Mouse (Mus musculus) fat pad, adult 2 months (tissue): Measurements from ENCODE around the gene Paf1.

Source experiments
- DNase-seq: peaks from one replicate; pipeline ENCODE4 v3.0.0-alpha.2; 2011; ENCODE audit warnings: low read depth, low spot score; ENCODE audit errors: extremely low read depth

The Paf1 gene

DNA sequence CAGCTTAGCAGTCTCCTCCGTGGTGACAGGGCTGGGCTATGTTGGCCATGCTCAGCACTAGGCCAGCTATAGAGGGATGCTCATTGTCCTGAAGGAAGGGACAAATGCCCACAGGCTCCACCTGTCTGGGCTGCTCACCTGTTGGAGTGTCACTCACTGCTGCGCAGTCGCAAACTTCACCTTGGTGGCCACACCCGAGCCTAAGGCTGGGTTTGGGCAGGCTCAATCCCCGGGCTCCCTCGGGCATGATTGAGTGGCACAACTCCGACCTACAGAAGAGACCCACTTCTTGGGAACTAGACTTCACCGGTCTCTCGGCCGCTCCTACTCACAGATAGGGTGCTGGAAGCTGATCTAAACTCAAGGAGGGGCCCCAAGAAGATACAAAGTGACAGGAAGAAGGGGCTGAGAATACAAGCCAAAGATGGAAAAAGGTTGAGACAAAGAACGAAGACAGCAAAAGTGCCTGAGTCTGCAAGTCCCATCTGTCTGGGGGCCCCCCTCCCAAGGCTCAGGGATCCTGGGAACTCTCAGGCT, 21.7 kb upstream of the Paf1 start:
- DNase-seq = no peak

DNA sequence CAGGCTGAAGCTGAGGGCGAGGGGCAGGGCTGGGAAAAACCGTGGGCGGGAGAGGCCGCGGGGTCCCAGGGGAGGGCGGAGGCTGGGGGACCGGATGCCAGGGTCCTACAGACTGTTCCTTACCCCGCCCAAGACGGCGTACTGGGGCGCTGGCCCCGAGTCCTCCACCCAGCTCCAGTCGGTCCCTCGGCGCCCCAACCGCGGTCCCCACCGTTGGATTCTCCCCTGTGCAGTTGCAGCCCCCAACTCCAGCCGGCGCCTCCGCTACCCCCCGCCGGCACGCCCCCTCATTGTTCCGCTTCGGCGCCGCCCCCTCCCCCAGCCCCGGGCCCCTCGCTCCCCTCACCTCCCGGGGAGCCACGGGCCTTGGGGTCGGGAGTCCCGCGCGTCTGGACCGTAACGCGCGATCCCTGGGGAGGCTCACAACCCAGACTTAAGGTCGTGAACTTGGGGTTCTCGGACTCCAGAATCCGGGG, 21.2 kb upstream of the Paf1 start:
- no peak for DNase-seq

DNA sequence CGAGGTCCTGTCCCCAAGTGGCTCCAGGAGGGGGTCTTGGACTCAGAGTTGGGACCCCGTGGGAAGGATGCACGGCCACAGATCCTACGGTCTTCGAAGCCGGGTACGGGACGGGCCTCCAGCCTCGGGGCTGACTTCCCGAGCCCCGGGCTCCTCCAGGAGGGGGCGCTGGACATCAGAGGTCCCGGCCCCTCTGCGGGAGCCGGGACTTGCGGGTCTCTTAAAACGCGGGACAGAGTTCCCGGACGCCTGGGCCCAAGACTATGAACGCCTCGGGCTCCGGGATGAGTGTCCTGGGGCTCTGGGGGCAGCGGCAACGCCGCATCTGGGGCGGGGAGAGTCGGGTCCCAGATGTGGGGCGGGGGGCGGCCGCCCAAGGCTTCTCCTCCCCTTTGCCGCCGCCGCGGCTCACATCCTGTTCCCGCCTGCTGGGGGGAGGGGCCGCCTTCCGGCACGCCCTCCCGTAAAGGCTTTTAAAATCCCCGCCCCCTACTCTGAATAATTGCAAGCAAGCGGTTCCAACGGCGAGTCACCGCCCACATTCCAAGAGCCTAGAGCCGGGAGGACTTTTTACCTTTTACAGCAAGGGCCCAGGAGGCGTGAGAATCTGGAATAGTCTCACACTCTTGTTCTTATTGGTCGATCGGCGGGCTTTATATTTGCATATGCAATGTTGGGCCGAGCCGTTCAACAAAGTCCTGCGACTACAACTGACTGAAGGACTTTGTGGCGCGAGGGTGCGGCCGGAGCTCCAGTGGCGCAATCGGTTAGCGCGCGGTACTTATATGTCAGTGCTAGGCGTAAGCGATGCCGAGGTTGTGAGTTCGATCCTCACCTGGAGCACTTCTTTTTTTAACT, 20.3 kb upstream of the Paf1 start, which contains the start of gene Plekhg2:
Plekhg2 (minus strand) TSS at position 349 of the 858 bp plus-strand sequence.
- peak; percentile 97 for DNase-seq

DNA sequence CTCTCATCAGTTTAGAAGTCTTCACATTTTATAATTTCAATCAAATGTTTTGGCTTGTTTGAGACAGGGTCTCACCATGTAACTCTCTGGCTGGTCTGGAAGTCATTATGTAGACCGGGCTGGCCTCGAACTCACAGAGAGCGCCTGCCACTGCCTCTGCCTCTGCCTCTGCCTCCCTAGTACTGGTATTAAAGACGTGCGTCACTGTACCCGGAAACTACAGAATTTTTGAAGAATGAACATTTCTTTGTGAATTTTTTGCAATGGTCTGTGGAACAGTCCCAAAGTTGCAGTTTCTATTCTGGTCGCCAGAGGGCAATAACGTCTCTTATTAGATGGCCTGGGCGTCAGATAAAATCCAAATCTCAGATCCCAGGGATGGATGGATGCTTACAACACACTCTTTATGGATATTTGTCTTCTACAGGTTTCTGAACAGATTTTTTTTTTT, 19.6 kb upstream of the Paf1 start:
- DNase-seq = no peak

DNA sequence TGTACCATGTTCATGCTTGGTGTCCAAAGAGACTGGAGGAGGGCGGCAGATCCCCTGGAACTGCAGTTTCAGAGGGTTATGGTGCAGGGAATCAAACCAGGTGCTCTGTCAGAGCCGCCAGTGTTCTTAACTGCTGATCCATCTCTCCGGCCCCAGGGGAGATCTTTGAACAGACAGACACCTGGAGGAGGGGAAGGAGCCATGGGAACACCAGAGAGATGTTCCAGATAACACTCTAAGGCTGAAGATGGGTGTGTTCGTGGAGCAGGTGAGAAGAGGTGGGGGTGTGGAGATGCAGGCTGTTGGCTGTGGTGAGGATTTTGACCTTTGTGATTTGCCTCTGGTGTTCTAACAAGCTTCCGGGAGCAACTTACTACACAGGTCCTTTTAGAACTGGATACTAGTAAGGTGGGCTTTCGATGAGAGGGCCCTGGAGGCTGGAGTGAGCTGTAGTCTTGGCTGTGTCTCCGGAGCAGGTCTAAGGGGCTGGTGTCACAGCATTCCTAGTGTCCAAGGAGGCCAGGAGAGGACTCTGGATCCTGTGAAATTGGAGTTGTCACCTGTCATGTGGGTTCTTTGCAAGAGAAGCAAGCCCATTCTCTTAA, 18.8 kb upstream of the Paf1 start:
- no peak for DNase-seq

DNA sequence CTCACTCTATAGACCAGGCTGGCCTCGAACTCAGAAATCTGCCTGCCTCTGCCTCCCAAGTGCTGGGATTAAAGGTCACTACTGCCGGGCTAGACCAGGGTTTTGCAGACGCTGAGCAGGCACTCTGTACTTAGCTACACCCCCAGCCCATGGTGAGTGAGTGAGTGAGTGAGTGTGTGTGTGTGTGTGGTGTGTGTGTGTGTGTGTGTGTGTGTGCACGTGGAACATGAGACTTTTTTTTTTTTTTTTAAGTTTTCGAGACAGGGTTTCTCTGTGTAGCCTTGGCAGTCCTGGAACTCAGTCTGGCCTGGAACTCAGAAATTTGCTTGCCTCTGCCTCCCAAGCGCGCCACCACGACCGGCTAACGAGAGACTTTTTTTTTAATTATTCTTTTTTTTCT, 18.1 kb upstream of the Paf1 start:
- no peak for DNase-seq

DNA sequence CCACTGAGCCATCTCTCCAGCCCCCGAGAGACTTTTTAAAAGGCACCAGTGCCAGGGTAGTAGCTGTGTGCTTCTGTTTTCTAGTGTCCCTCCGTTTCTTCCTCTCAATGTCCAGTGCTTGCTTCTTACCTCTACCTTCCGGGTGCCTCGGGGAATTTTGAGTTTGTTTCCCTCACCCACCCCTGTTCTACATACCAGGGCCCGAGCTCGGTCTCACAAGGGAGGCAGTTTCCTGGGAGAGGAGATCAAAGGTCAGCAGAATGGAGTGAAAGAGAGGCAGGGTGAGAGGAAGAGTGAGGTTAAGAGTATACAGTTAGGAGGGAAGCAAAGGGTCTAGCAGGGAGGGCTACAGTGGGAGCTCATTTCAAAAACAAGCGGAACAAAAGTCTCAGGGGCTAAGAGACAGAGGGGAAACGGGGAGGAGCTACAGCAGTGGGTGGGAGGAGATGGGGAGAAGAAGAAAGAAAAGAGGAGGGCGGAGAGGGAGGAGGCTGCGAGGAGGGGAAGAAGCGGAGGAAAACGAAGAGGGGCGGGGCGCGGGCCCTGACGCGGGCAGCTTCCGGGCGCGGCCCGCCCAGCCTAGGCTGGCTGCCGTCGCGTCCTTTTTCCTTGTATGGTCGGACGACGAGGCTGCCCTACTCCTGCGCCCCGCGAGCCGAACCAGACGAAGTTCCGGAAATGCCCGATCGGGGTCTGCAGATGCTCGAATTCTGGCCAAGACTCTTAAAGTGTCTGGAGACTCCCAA, 17.4 kb upstream of the Paf1 start:
- DNase-seq = no peak

DNA sequence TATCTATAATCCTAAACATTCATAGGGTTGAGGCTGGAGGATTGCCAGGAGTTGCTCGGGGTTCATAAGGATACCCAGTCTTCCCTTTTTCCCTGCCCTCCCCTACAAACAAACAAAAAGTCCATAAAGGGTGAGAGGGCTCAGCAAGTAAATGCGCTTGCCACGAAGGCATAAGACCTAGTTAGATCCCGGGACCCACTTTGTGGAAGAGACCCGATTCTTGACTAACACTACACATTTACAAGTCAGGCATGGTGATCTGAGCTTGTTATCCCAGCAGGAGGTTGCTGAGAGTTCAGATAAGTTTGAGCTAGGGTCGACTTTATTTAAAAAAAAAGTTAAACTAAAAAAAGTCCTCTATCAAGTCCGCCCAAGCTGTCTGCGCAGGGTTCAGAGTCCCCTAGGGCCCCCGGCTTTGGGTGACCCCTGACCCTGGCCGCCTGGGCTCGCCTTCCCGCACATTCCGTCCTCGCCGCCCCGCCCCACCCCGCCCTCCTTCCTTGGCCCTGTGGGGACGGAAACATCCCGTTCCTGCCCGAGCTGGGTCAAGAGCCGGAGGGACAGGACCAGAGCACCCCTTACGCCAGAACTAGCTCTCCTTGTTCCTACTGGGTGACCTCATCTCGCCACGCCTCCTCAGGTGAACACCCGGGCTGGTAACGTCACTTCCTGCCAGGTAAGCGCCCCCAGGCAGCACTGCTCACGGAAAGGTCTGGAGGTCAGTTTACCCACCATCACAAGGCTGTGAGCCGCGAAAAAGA, 16.6 kb upstream of the Paf1 start:
- DNase-seq = no peak

DNA sequence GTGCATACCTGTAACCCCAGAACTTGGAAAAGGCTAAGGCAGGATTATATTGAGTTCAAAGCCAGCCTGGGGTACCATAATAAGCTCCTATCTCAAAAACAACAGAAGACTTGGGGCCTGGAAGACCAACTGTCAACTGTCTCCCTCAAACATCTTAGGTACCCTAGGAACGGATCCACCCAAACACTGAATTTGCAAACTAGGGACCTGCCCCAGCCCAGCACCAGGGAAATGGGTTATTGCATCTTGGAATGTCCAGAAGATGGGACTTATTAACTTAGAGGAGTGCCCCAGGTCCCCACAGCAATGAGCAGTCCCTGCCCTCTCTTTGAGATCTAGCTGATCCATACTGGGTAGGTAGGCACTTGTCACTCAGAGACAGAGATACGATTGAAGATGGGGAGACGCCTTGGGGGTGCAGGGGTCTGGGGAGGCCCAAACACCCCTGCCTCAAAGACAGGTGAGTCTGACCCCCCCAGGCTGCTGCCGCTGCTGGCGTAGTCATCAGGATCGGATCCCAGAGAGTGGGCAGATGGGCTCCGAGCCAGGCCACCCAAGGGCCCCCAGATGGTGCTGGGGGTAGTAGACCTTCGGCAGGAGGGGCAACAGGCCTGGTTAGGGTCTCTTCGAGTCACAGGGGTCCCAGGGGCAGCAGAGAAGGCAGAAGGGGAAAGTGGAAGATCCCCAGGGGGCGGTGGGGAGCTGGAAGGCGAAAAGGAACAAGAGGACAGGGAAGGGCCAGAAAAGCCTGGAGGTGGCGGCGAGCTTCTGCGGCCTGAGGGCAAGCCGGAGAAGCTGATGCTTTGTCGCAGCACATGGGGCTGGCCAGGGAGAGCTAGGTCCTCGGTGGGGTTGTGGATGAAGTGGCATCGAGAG, 15.3 kb upstream of the Paf1 start:
- DNase-seq = no peak

DNA sequence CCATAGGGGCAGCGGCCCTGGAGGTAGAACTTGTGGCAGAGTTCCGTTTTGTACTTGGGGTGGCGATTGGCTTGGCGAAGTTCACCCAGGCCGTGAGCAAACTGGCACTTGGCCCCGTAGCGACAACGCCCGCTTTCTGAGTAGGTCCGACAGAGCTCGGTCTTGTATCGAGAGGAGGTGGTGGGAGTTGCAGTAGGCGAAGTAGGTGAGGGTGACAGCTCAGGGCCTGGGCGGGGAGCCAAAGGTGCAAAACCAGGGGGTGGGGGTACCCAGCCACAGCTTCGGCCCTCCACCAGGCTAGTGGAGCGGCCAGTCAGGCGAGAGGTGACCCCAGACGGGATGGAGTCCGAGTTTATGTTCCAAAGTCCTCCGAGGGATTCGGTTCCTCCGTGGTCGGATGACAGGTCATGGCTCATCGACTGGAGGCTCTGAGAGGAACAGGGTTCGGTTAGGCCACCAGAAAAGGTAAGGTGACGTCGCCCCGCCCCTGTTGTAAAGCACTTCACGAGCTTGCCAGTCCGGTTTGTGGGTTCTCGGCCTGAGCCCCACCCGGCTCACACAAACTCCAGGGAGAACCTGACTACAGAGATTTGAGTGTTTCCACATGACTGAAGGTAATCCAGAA, 14.6 kb upstream of the Paf1 start:
- DNase-seq = no peak

DNA sequence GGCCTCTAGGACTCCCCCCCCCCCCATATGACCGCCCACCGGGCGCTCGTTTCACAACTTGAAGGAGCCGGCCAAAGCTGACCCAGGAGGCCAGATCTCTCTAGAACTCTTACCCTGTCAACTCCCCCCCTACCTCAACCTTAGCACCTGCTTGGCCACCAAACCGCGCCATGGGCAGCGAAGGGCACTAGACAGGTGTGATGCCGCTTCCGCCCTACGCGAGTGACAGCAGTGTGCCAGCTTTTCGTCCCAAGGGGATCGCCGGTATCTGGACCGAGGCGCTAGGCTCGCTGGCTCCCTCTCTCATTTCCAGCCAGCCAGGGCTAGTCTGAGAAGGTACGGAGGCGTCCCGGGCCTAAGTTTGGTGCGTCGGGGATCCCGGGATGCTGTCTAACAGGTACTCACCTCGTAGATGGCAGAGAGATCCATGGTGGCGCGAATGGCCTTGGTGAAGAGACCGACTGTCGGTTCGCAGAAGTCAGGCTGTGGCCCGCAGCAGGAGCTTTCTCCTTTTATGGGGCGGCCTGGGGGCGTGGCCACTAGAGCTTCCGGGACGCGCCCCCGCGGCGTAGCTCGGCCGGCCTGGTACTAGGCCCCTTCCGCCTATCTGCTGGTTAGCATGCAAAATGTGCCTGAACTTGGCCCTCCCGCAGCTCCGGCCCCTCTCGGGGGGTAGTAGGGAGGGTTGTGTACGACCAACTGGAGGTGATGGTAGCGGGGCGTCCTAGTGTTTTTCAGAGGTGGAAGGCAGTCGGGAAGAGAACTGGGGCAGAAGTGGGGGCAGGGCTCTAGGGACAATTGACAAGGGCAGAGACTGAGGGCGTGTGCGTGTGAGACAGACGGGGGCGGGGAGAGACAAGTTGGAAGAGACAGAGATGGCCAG, 13.7 kb upstream of the Paf1 start:
- DNase-seq = no peak

DNA sequence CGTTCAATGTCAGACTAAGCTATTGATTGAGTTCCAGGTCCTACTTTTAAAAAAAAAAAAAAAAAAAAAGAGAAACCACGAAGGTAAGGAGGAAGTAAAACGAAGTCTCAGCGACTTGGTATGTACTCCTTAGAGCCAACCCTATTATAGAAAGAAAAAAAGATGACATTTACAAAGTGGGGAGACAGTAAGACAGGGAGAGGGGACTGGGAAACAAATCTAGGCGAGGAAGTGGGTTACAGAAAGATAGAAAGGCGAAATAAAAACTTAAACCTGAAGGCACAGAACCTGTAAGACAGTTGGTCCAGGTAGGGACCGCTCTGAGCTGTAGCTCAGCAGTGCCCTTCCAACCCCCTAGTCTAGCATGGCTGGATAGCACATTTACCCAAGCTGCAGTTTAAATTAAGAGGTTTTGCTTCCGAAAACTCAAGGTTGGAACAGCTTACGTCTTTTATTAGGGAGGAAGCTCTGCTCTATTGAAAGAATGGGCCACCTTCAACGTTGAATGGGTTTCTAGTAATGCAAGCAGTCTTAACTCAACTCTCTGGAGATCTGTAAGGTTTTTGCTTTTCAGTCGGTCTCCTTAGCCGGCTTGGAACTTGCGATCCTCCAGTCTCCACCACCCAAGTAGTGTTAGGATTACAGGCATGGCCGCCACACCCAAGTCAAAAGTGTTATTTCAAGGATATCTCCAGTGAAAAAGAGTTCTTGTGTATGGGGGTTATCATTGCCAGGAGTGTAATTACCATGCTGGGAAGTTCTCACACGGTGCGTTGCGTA, 12.3 kb upstream of the Paf1 start, which contains the start of gene Zfp36:
Zfp36 (minus strand) TSS at position 17 of the 780 bp plus-strand sequence.
- no peak for DNase-seq

DNA sequence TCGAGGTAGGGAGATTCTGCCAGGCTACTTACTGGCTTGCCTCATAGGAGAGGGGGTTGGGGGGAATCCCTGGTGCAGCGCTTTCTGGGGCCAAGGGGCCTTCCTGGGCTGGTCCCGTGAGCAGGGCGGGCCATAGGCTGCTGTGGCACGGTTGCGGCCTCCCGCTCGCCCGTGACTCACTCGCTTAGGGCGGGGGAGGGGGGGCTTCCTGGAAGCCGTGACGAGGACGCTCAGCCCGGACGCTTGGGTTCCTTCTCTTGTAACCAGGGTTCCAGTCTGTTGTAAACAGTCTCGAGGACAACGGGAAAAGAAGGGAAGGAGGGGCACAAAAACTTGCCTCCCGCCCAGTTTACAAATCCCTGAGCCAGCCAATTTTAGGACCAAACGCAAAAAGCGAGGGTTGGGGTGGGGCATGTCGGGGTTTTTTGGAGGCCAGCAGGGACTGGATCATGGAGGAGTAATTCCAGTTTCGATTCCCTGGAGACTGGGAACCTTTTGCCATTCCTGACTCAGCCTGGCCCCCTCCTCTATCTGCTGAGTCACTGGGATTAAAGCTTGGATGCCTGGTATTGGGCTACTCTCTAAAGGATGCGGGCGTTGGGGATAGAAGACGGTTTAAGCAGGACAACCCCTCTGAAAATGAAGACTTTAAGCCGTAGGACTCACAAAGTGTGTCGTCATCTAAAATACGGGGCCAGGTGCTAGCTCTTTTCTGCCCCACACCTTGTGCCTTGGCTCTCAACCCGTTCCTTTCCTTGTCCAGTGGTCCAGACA, 11.5 kb upstream of the Paf1 start:
- DNase-seq = no peak

DNA sequence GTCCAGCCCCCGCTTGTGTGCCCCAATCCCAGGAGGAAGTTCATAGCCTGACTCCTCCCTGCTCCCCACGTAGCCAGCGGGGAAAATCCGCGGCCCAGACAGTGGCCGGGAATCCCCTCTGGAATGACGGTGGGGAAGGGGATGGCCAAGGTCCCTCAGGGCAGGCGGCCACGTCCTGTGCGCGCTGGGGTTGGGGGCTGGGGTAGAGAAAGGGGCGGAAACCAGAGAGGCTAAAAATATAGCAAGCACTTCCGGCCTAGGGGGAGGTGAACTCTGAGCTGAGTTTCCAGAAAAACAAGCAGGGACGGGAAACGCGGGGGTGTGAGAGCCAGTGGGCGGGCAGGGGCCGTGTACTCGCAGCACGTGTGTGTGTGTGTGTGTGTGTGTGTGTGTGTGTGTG, 10.8 kb upstream of the Paf1 start:
- no peak for DNase-seq

DNA sequence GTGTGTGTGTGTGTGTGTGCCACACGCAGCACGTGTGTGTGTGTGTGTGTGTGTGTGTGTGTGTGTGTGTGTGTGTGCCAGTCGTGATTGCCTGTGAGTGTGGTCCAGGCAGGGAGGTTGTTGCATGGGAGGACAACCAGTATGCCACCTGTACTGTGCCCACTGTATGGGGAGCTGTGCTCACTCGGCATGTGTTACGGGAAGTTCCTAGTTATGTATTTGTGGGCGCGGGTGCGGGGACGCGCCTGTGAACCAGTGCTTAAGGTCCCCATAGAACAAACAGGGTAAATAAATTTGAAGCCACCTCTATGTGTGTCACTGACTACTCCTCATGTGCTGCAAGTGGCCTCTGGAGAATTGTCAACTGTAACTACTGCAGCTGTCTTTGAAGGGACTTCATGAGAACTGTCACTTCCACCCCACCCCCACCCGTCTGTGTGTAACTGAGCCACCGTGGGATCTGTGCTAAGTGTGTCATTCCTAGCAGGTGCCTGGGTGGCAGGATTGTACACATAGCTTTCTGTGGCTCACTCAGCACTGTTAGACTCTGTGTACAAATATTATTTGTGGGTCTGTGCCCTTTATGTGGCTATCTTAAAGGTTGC, 10.3 kb upstream of the Paf1 start:
- DNase-seq = no peak

DNA sequence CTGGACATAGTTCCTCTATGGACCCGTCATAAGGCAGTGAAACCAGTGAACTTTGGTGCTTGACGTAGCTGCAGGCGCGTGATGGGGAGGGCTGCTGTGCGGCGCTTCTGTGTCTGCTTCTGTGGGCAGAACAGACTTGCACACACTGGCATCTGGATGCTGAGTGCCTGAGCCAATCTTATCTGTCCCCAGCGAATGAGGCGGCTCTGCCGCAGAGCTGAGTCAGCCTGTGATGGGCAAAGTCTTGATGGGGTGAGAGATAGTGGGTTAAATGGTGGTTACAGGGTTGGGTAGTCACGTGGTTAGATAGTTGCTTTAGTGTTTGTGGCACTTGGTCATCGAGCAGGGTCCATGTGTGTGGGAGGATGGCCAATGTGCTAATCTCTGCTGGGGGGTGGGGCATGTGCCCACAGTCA, 9.8 kb upstream of the Paf1 start:
- no peak for DNase-seq
